Mouse (Mus musculus) mesoderm, embryonic 11.5 days (tissue): ENCODE measurements around the gene Nhlrc4.

ENCODE experiments used
- DNase-seq: peaks from one replicate; pipeline ENCODE4 v3.0.0-alpha.2; 2012; ENCODE audit warnings: low read depth, low spot score

Gene Nhlrc4

GRCm38 (mm10) chr17:25958771-25959494 is 14.2 kb upstream of the Nhlrc4 start:
- no peak for DNase-seq

- DNase-seq, result no peak
These were observed 12.9 kb upstream of the Nhlrc4 start for GRCm38 (mm10) chr17:25957586-25958051.

- no peak for DNase-seq
These were observed 11.9 kb upstream of the Nhlrc4 start for GRCm38 (mm10) chr17:25956631-25957030.

GRCm38 (mm10) chr17:25956201-25956600 is 11.4 kb upstream of the Nhlrc4 start:
- DNase-seq, result no peak

GRCm38 (mm10) chr17:25955736-25956135 is 11.0 kb upstream of the Nhlrc4 start:
- DNase-seq, result no peak

GRCm38 (mm10) chr17:25954671-25955070 is 9.9 kb upstream of the Nhlrc4 start:
- no peak for DNase-seq

GRCm38 (mm10) chr17:25953161-25953560 is 8.4 kb upstream of the Nhlrc4 start:
- no peak for DNase-seq

- DNase-seq, result peak; percentile 19
These were observed 7.3 kb upstream of the Nhlrc4 start, which contains the start of gene A930017K11Rik for GRCm38 (mm10) chr17:25951803-25952623. Gene A930017K11Rik (minus strand): TSS chr17:25952565.

GRCm38 (mm10) chr17:25951225-25951802 is 6.6 kb upstream of the Nhlrc4 start:
- no peak for DNase-seq

- DNase-seq, result no peak
These were observed 5.9 kb upstream of the Nhlrc4 start for GRCm38 (mm10) chr17:25950706-25951105.

- DNase-seq, result no peak
These were observed 5.2 kb upstream of the Nhlrc4 start for GRCm38 (mm10) chr17:25949981-25950380.

GRCm38 (mm10) chr17:25948051-25948450 is 3.3 kb upstream of the Nhlrc4 start:
- no peak for DNase-seq

GRCm38 (mm10) chr17:25947576-25947975 is 2.8 kb upstream of the Nhlrc4 start:
- DNase-seq, result no peak

GRCm38 (mm10) chr17:25946891-25947290 is 2.1 kb upstream of the Nhlrc4 start:
- no peak for DNase-seq

GRCm38 (mm10) chr17:25946349-25946748 is 1.6 kb upstream of the Nhlrc4 start:
- no peak for DNase-seq

- DNase-seq, result no peak
These were observed 875 bp upstream of the Nhlrc4 start for GRCm38 (mm10) chr17:25945517-25946155.

- no peak for DNase-seq
These were observed 992 bp downstream of the Nhlrc4 start for GRCm38 (mm10) chr17:25943769-25944168.

GRCm38 (mm10) chr17:25943221-25943620 is 1.5 kb downstream of the Nhlrc4 start:
- no peak for DNase-seq

GRCm38 (mm10) chr17:25942597-25943151 is 2.1 kb downstream of the Nhlrc4 start:
- DNase-seq, result no peak

GRCm38 (mm10) chr17:25941511-25942241 is 3.1 kb downstream of the Nhlrc4 start:
- peak; percentile 71 for DNase-seq

GRCm38 (mm10) chr17:25934526-25934925 is 10.2 kb downstream of the Nhlrc4 start:
- DNase-seq, result no peak
